Mouse (Mus musculus) gastrocnemius, adult 2 months (tissue): ENCODE measurements around the gene Vmn2r67. TPM values are rescaled to one million over a fixed set of nuclear protein-coding genes. Genes with fewer than 3 reads are reported as not detected.
"Not testable (repeated sequence)": the region's sequence is repeated elsewhere in the genome, so short reads cannot be mapped to it uniquely, and the experiment has no call there.

Experiments
- DNase-seq: peaks from one replicate; pipeline ENCODE4 v3.0.0; 2022
- H3K27ac ChIP-seq: fragments of 200-600 bp; 2 replicates; pipeline ENCODE4 v1.8.1; 2022; ENCODE audit warnings: mild to moderate bottlenecking
- H3K4me3 ChIP-seq: fragments of 200-600 bp; 2 replicates; pipeline ENCODE4 v1.8.1; 2022; ENCODE audit warnings: mild to moderate bottlenecking, moderate library complexity
- CTCF ChIP-seq: fragments of 200-600 bp; IDR thresholded peaks from 2 replicates; pipeline ENCODE4 v1.8.1; 2022; ENCODE audit warnings: antibody characterized with exemption, mild to moderate bottlenecking, moderate library complexity
- intact Hi-C: fragments of 180-260 bp; cut with DNase I; formaldehyde crosslinking; loops from one replicate; pipeline ENCODE4 v1.15.1; 2025
- long read RNA-seq, 2 experiments: library from polyadenylated mRNA; stranded (forward); transcript quantifications; one replicate each; pipeline ENCODE4 v2.0.0; 2021
- total RNA-seq, 2 experiments: library from RNA; stranded (reverse); gene quantifications; 2 replicates each; pipeline ENCODE4 v1.2.3; 2021

Gene Vmn2r67
- not detected for total RNA-seq
- long read RNA-seq, experiment 1, result 0 reads
- long read RNA-seq, experiment 2, result 0 reads

DNA sequence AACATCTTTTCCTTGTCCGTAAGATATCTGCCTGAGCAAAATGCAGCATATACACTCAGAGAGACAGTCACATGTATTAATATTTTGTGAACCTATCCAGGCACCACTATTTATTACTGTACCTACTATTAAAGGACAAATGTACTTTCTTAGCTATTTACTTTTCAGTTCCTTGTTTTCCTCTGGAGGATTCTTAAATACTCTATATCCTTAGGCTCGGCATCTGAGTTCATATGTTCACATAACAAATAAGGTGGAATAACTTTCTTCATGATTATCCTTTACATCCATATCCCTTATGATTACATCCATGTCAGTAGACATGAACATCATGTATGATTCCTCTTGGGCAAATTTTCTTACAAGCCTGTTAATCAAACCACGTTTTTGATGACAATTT, at the start of gene Vmn2r67:
Vmn2r67 (minus strand) TSS at position 101 of the 400 bp plus-strand sequence.
- Histone ChIP-seq H3K27ac (no peak within 1 kb of the TSS), H3K4me3 (no peak within 1 kb of the TSS)
- no peak for DNase-seq
- no peak for TF ChIP-seq CTCF
- intact Hi-C loops, result no loop called here

DNA sequence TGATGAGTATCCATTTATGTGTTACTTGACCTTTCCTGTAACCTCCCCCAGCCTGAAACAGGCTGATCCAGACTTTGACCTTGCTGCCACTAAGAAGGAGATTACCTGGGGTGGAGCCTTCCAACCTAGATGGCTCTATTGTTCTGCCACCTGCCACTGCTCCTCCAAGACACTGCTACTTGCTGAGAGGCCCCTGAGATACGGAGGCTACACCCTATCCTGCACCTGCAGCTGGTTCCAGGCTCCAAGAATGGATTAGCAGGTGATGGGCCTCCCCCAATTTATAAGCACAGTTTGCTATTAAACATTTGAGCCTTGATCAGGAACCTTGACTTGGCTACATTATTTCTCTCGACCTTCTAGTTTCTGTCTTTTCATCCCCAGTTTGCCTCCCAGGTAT, 51.3 kb downstream of the Vmn2r67 start:
- DNase-seq, H3K4me3 ChIP-seq, intact Hi-C loops, H3K27ac ChIP-seq: not testable (repeated sequence)

Other genes starting within 250 kb of the Vmn2r67 start
- not detected for gene Vmn2r65, start 191.9 kb downstream of the Vmn2r67 start, total RNA-seq
- not detected for gene Vmn2r66, start 143.7 kb downstream of the Vmn2r67 start, total RNA-seq
- gene Vmn2r68, start 81.8 kb upstream of the Vmn2r67 start, total RNA-seq, result not detected